In the genomic region with DNA sequence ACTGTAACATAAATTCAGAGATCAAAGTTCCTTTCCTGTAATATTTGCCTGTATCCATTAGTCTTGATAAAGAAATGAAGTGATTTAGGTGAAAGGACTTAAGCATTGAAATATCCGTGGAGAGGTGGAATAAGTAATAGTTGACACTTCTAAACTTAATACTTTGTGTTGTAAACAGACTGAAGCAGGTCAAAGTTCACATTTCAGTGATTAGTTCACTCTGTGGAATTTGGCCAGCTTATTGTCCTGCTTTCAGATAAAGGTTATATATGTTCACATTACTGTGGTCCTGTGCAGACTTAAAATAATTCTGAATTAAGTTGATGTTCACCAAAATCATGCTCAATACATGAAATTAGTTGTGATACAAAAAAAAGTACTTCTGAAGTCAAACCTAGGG, we compare ENCODE assay signal across 36 mouse cellular contexts. TPM values are rescaled to one million over a fixed set of nuclear protein-coding genes. Genes with fewer than 3 reads are reported as not detected.
A peak's percentile ranks its signal among the peaks of the same experiment; 100 is the strongest.
DNase-seq lines count a peak whose midpoint lies in the region; ATAC-seq and TF ChIP-seq lines count a peak whose summit lies in the region.
"Had no signal": no experiment of that assay in that cellular context is flagged by ENCODE, and none has a peak within 500 bp of the region (broad histone marks: within the 10 kb centered on the region; RNA-seq: fewer than 3 reads in every experiment).

No protein-coding gene starts in this region.

- peaks cover 5% of the 10 kb centered on the region; the same call in 1 of the 2 replicates for H3K36me3 ChIP-seq in hindbrain, postnatal 0 days (ENCODE audit: insufficient read depth, low read length)
- H3K36me3 ChIP-seq in hindbrain, embryonic 14.5 days (replicated peaks; ENCODE audit: control insufficient read depth, insufficient read depth), result peaks cover 15% of the 10 kb centered on the region
- H3K36me3 ChIP-seq in liver, embryonic 16.5 days (ENCODE audit: control insufficient read depth, insufficient read depth), result no peaks in the 10 kb centered on the region

- DNase-seq in hindbrain, postnatal 0 days (ENCODE audit: low spot score), result no peak
- no peak for DNase-seq in hindbrain, embryonic 14.5 days (ENCODE audit: low spot score)
- DNase-seq in adipocyte (ENCODE audit: low spot score), result peak; percentile 31
- peak; percentile 3 for DNase-seq in induced T-regulatory cell, adult 2 months (ENCODE audit: low read depth)
- no peak for DNase-seq in layer of hippocampus, adult 9-10 months (ENCODE audit: low spot score)
- no peak for DNase-seq in yolk sac, embryonic 10.5 days (ENCODE audit: low spot score)
- DNase-seq: adrenal gland, postnatal 10 days; B cell, adult 2 months; cerebellum, adult 2 months; forebrain, postnatal 0 days; gastrocnemius, postnatal 36 days; heart, postnatal 4 days; kidney, adult 11 months; kidney, postnatal 10 days; retina, postnatal 1 day; right cerebral cortex, postnatal 25 days; spleen, adult 18-20 months had no signal

- H3K9ac ChIP-seq in hindbrain, postnatal 0 days (replicated peaks; ENCODE audit: low read length), result no peak overlapping the region
- no peak overlapping the region for H3K9ac ChIP-seq in hindbrain, embryonic 14.5 days
- H3K9ac ChIP-seq in liver, embryonic 16.5 days (ENCODE audit: low read depth, low read length), result no peak overlapping the region

- H3K4me2 ChIP-seq in hindbrain, postnatal 0 days (ENCODE audit: low read depth, low read length), result no peak overlapping the region; the same call in 1 of the 2 replicates
- H3K4me2 ChIP-seq in hindbrain, embryonic 14.5 days (replicated peaks), result no peak overlapping the region
- 0 out of 2 replicates have a peak overlapping the region, but pooled peaks have one; percentile 17 for H3K4me2 ChIP-seq in liver, embryonic 16.5 days (ENCODE audit: low read depth, low read length)

- peak overlapping the region; percentile 81 for H3K4me3 ChIP-seq in hindbrain, postnatal 0 days (ENCODE audit: low read length)
- H3K4me3 ChIP-seq in hindbrain, embryonic 14.5 days (replicated peaks; ENCODE audit: low read length), result no peak overlapping the region
- H3K4me3 ChIP-seq in liver, embryonic 16.5 days (ENCODE audit: low read depth, low read length), result no peak overlapping the region

- TF ChIP-seq CTCF in hindbrain, postnatal 0 days (IDR thresholded peaks at IDR 0.05; ENCODE audit: low read depth), result no peak

- 33% methylated on average over 1 of the region's 1 CpGs for WGBS in hindbrain, postnatal 0 days
- 39% methylated on average over 1 of the region's 1 CpGs for WGBS in hindbrain, embryonic 14.5 days
- WGBS in liver, embryonic 16.5 days (ENCODE audit: insufficient replicate concordance), result 11% methylated on average over 1 of the region's 1 CpGs

- H3K4me1 ChIP-seq in hindbrain, postnatal 0 days (ENCODE audit: insufficient read depth, low read length), result peaks cover 10% of the 10 kb centered on the region
- H3K4me1 ChIP-seq in hindbrain, embryonic 14.5 days (replicated peaks; ENCODE audit: control insufficient read depth, insufficient read depth, low read length), result peaks cover 20% of the 10 kb centered on the region
- peaks cover 14% of the 10 kb centered on the region for H3K4me1 ChIP-seq in liver, embryonic 16.5 days (ENCODE audit: control insufficient read depth, low read depth, low read length)

- no peaks in the 10 kb centered on the region for H3K27me3 ChIP-seq in hindbrain, postnatal 0 days (ENCODE audit: insufficient read depth, low read length)
- no peaks in the 10 kb centered on the region for H3K27me3 ChIP-seq in hindbrain, embryonic 14.5 days (ENCODE audit: control insufficient read depth, insufficient read depth, low read length)
- H3K27me3 ChIP-seq in liver, embryonic 16.5 days (ENCODE audit: control insufficient read depth, insufficient read depth, low read depth, low read length), result no peaks in the 10 kb centered on the region
- H3K27me3 ChIP-seq: CH12.LX; hindbrain, embryonic 15.5 days; limb, embryonic 13.5 days; midbrain, embryonic 15.5 days; neural tube, embryonic 13.5 days had no signal

- ATAC-seq in hindbrain, postnatal 0 days, result no peak
- ATAC-seq in hindbrain, embryonic 14.5 days (ENCODE audit: low FRiP score), result no peak
- no peak for ATAC-seq in liver, embryonic 16.5 days (ENCODE audit: low read depth)
- ATAC-seq: activated CD4-positive, CD25-positive, alpha-beta regulatory T cell, adult 4 months; forebrain, postnatal 0 days had no signal

- no peak overlapping the region for H3K27ac ChIP-seq in hindbrain, postnatal 0 days
- H3K27ac ChIP-seq in hindbrain, embryonic 14.5 days, result no peak overlapping the region
- no peak overlapping the region for H3K27ac ChIP-seq in liver, embryonic 16.5 days (ENCODE audit: low read length)
- H3K27ac ChIP-seq: limb, embryonic 13.5 days had no signal

- no peaks in the 10 kb centered on the region for H3K9me3 ChIP-seq in hindbrain, postnatal 0 days (ENCODE audit: low read length)
- no peaks in the 10 kb centered on the region for H3K9me3 ChIP-seq in hindbrain, embryonic 14.5 days (ENCODE audit: control insufficient read depth, low read length)
- H3K9me3 ChIP-seq in liver, embryonic 16.5 days (replicated peaks; ENCODE audit: control insufficient read depth, low read length), result no peaks in the 10 kb centered on the region
- H3K9me3 ChIP-seq: embryonic facial prominence, embryonic 10.5 days; hindbrain, embryonic 15.5 days; limb, embryonic 13.5 days; midbrain, embryonic 15.5 days; neural tube, embryonic 13.5 days had no signal

RNA-seq across cellular contexts. Expression of gene Acad11, which starts 1.4 kb away (rescaled TPM):
- total RNA-seq in hindbrain, postnatal 0 days (2014; rRNA removed), result 14.2 and 16.1 TPM in 2 replicates
- 6.5 and 7.4 TPM in 2 replicates for polyA plus RNA-seq in hindbrain, postnatal 0 days (2015; fragmentation: Nextera tagmentation; extraction: Ambion mirVana)
- polyA plus RNA-seq in hindbrain, embryonic 14.5 days (2014; fragmentation: Nextera tagmentation; extraction: Ambion mirVana), result 7.6 and 10.0 TPM in 2 replicates
- polyA plus RNA-seq in liver, embryonic 16.5 days (2015; fragmentation: Nextera tagmentation; extraction: Ambion mirVana), result 32.5 and 35.5 TPM in 2 replicates

RNA-seq across cellular contexts. Expression of gene Uba5, which starts 1.6 kb away (rescaled TPM):
- total RNA-seq in hindbrain, postnatal 0 days (2014; rRNA removed), result 45.1 and 54.2 TPM in 2 replicates
- 68.2 and 71.7 TPM in 2 replicates for polyA plus RNA-seq in hindbrain, postnatal 0 days (2015; fragmentation: Nextera tagmentation; extraction: Ambion mirVana)
- polyA plus RNA-seq in hindbrain, embryonic 14.5 days (2014; fragmentation: Nextera tagmentation; extraction: Ambion mirVana), result 81.5 TPM in 2 replicates
- 17.3 and 18.2 TPM in 2 replicates for polyA plus RNA-seq in liver, embryonic 16.5 days (2015; fragmentation: Nextera tagmentation; extraction: Ambion mirVana)

RNA-seq across cellular contexts. Expression of gene Gm28305, which starts 24.1 kb away (rescaled TPM):
- not detected in 2 replicates for total RNA-seq in hindbrain, postnatal 0 days (2014; rRNA removed)
- not detected in 2 replicates for polyA plus RNA-seq in hindbrain, postnatal 0 days (2015; fragmentation: Nextera tagmentation; extraction: Ambion mirVana)
- polyA plus RNA-seq in hindbrain, embryonic 14.5 days (2014; fragmentation: Nextera tagmentation; extraction: Ambion mirVana), result not detected in 2 replicates
- polyA plus RNA-seq in liver, embryonic 16.5 days (2015; fragmentation: Nextera tagmentation; extraction: Ambion mirVana), result not detected in 2 replicates
- total RNA-seq: adrenal gland, postnatal 10 days; CH12.LX; common myeloid progenitor, adult 5-6 weeks; forebrain, postnatal 0 days; gastrocnemius, postnatal 36 days; heart, postnatal 4 days; layer of hippocampus, adult 18-20 months; layer of hippocampus, postnatal 25 days; left cerebral cortex, postnatal 25 days; MEL had no signal
- polyA plus RNA-seq: activated CD4-positive, CD25-positive, alpha-beta regulatory T cell, adult 4 months; cerebellum, adult 2 months; embryonic facial prominence, embryonic 10.5 days; forebrain, embryonic 11.5 days; forebrain, postnatal 0 days; heart, embryonic 16.5 days; hindbrain, embryonic 15.5 days; limb, embryonic 13.5 days; lung, embryonic 16.5 days; macrophage; midbrain, embryonic 15.5 days; myocyte; neural tube, embryonic 13.5 days; thymus, postnatal 0 days had no signal

Comparison
In these comparisons a context has a peak if more than half of its experiments do, and no peak if none do; other contexts are left out.
1. DNase-seq: peak in adipocyte (single experiment) and induced T-regulatory cell, adult 2 months (single experiment); none in hindbrain, postnatal 0 days (single experiment), hindbrain, embryonic 14.5 days (single experiment), layer of hippocampus, adult 9-10 months (single experiment) and yolk sac, embryonic 10.5 days (single experiment).